Mouse (Mus musculus): ENCODE measurements around the gene Rad51. TPM values are rescaled to one million over a fixed set of nuclear protein-coding genes. Genes with fewer than 3 reads are reported as not detected.

The Rad51 gene
- polyA plus RNA-seq, 1 experiment: 8.7 TPM

DNA sequence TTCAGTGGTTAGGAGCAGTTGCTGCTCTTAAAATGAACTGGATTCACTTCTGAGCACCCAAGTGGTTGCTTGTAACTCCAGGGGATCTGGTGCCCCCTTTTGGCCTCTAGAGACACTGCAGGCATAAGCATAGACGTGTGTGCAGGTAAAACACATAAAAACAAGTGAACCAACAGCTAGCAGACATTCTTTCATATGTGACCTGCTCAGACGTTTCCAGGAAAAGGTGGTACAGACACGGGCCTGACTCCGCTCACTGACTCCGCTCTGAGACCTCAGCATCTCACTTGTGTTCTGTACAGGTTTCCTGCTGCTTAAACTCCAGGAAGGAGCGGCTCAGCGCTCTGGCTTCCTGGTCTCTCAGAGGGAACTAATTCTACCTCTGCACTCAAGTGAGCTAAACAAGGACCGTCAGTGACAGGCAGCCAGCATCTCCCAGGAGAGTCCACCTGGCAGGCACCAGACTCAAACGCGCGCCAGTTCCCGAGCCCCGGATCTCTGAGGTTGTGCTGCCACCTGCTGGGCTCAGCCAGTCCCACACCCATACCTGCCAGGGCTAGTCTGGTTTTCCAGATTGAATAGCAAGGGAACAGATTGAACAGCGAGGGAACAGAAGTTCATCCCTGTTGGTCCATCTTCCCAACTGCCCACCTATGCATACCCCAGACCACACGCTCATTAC lies 76.6 kb downstream of the Rad51 start:
- TF ChIP-seq CTCF (IDR thresholded peaks at IDR 0.05; ENCODE audit: extremely low read depth, insufficient read length, insufficient replicate concordance, low read depth, low read length): peak; percentile 88
- TF ChIP-seq POLR2A (IDR thresholded peaks at IDR 0.05; ENCODE audit: low read depth, low read length): no peak
- no peaks in the 10 kb centered on the region for H3K27me3 ChIP-seq (ENCODE audit: control insufficient read depth, insufficient read depth, low read length)
- H3K4me1 ChIP-seq (ENCODE audit: control insufficient read depth, insufficient read depth, insufficient read length, low read length): 0 out of 2 replicates have a peak, but pooled peaks cover 5% of the 10 kb centered on the region
- peaks cover 3% of the 10 kb centered on the region; the same call in 1 of the 2 replicates for H3K36me3 ChIP-seq (ENCODE audit: control insufficient read depth, insufficient read depth, low read length)
- no peak overlapping the region for H3K27ac ChIP-seq (ENCODE audit: insufficient read depth, low read depth, low read length)
- WGBS: 3% methylated on average over 15 of the region's 15 CpGs
- peak overlapping the region; percentile 51 for H3K4me3 ChIP-seq (ENCODE audit: low read depth, low read length)

DNA sequence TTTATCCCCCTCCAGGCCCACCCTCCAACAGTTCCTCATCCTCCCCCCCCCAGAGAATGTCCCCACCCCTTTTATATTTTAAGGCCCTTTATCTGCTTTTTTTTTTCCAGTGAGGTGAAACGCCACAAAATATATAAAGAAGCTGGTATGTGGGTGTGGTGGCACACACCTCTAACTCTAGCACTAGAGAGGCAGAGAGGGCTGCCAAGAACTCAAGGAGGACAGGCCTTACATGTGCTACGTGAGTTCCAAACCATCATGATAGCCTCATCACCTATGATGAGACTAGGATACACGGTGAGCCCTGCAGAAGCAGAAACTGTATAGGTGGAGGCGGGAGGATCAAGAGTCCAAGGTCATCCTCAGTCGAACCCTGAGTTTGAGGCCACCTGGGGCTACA lies 78.4 kb downstream of the Rad51 start:
- no peak overlapping the region for H3K4me3 ChIP-seq (ENCODE audit: low read depth, low read length)
- no peak for TF ChIP-seq POLR2A (IDR thresholded peaks at IDR 0.05; ENCODE audit: low read depth, low read length)
- no peak for TF ChIP-seq CTCF (IDR thresholded peaks at IDR 0.05; ENCODE audit: extremely low read depth, insufficient read length, insufficient replicate concordance, low read depth, low read length)
- no peaks in the 10 kb centered on the region for H3K36me3 ChIP-seq (ENCODE audit: control insufficient read depth, insufficient read depth, low read length)
- WGBS: 65% methylated on average over 5 of the region's 5 CpGs
- 0 out of 2 replicates have a peak, but pooled peaks cover 6% of the 10 kb centered on the region for H3K4me1 ChIP-seq (ENCODE audit: control insufficient read depth, insufficient read depth, insufficient read length, low read length)
- H3K27me3 ChIP-seq (ENCODE audit: control insufficient read depth, insufficient read depth, low read length): no peaks in the 10 kb centered on the region
- H3K27ac ChIP-seq (ENCODE audit: insufficient read depth, low read depth, low read length): no peak overlapping the region

DNA sequence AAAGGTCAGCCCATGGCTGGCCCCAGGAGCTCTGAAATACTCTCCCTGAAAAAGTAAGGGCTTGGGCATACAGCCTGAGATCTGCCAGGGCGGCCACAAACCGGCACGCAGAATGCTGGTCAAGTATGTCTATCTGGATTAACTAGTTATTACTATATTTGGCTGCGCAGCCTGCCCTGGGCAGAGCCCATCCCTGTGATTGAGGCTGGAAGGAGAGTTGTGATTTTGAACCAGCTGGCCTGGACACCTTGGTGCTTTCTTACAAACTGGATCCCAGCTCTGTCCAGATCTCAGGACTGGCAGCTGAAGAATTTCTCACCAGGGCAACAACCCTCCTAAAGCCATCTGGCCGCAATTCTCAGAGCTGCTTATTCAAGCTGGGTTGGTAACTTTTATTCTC lies 81.5 kb downstream of the Rad51 start:
- 87% methylated on average over 5 of the region's 5 CpGs for WGBS
- no peak overlapping the region for H3K27ac ChIP-seq (ENCODE audit: insufficient read depth, low read depth, low read length)
- no peak for TF ChIP-seq POLR2A (IDR thresholded peaks at IDR 0.05; ENCODE audit: low read depth, low read length)
- no peak for TF ChIP-seq CTCF (IDR thresholded peaks at IDR 0.05; ENCODE audit: extremely low read depth, insufficient read length, insufficient replicate concordance, low read depth, low read length)
- no peaks in the 10 kb centered on the region for H3K27me3 ChIP-seq (ENCODE audit: control insufficient read depth, insufficient read depth, low read length)
- 0 out of 2 replicates have a peak, but pooled peaks cover 6% of the 10 kb centered on the region for H3K4me1 ChIP-seq (ENCODE audit: control insufficient read depth, insufficient read depth, insufficient read length, low read length)
- no peak overlapping the region for H3K4me3 ChIP-seq (ENCODE audit: low read depth, low read length)
- H3K36me3 ChIP-seq (ENCODE audit: control insufficient read depth, insufficient read depth, low read length): no peaks in the 10 kb centered on the region

GRCm38 (mm10) chr2:119196316-119197108 lies 83.9 kb downstream of the Rad51 start:
- no peak overlapping the region for H3K27ac ChIP-seq (ENCODE audit: insufficient read depth, low read depth, low read length)
- WGBS: 84% methylated on average over 4 of the region's 4 CpGs

More at GRCm38 (mm10) chr2:119196316-119197108, 83.9 kb downstream of the Rad51 start:
- no peaks in the 10 kb centered on the region for H3K36me3 ChIP-seq (ENCODE audit: control insufficient read depth, insufficient read depth, low read length)
- no peak overlapping the region for H3K4me3 ChIP-seq (ENCODE audit: low read depth, low read length)
- no peaks in the 10 kb centered on the region for H3K27me3 ChIP-seq (ENCODE audit: control insufficient read depth, insufficient read depth, low read length)
- 0 out of 2 replicates have a peak, but pooled peaks cover 6% of the 10 kb centered on the region for H3K4me1 ChIP-seq (ENCODE audit: control insufficient read depth, insufficient read depth, insufficient read length, low read length)
- TF ChIP-seq POLR2A (IDR thresholded peaks at IDR 0.05; ENCODE audit: low read depth, low read length) (no peak), CTCF (IDR thresholded peaks at IDR 0.05; ENCODE audit: extremely low read depth, insufficient read length, insufficient replicate concordance, low read depth, low read length) (no peak)

Other genes starting within 250 kb of the Rad51 start
- gene Bahd1, start 212.4 kb upstream of the Rad51 start, polyA plus RNA-seq (2012; rRNA removed): 11.8 and 24.6 TPM in 2 replicates
- gene Chst14, start 186.3 kb upstream of the Rad51 start, polyA plus RNA-seq (2012; rRNA removed): 3.8 and 4.0 TPM in 2 replicates
- gene Ccdc32, start 83.4 kb upstream of the Rad51 start, polyA plus RNA-seq (2012; rRNA removed): 3.9 and 10.0 TPM in 2 replicates
- gene Rpusd2, start 78.0 kb upstream of the Rad51 start, polyA plus RNA-seq (2012; rRNA removed): 1.1 and 1.9 TPM in 2 replicates
- 0.11 and 0.15 TPM in 2 replicates for gene Knl1, start 65.7 kb upstream of the Rad51 start, polyA plus RNA-seq (2012; rRNA removed)
- 26.2 and 57.3 TPM in 2 replicates for gene Rmdn3, start 44.2 kb downstream of the Rad51 start, polyA plus RNA-seq (2012; rRNA removed)
- 35.0 and 107 TPM in 2 replicates for gene Gchfr, start 55.0 kb downstream of the Rad51 start, polyA plus RNA-seq (2012; rRNA removed)
- 0.03 and 0.04 TPM in 2 replicates for gene Gm14137, start 61.7 kb downstream of the Rad51 start, polyA plus RNA-seq (2012; rRNA removed)
- gene Zfyve19, start 95.8 kb downstream of the Rad51 start, polyA plus RNA-seq (2012; rRNA removed): 20.2 and 46.7 TPM in 2 replicates
- 1.5 and 2.9 TPM in 2 replicates for gene Dnajc17, start 96.0 kb downstream of the Rad51 start, polyA plus RNA-seq (2012; rRNA removed)
- gene Ppp1r14d, start 117.1 kb downstream of the Rad51 start, polyA plus RNA-seq (2012; rRNA removed): 124 and 296 TPM in 2 replicates
- 139 and 367 TPM in 2 replicates for gene Spint1, start 124.6 kb downstream of the Rad51 start, polyA plus RNA-seq (2012; rRNA removed)
- 2.1 and 3.0 TPM in 2 replicates for gene Rhov, start 158.5 kb downstream of the Rad51 start, polyA plus RNA-seq (2012; rRNA removed)
- 11.3 and 22.9 TPM in 2 replicates for gene Vps18, start 175.9 kb downstream of the Rad51 start, polyA plus RNA-seq (2012; rRNA removed)
- 9.8 and 22.1 TPM in 2 replicates for gene Dll4, start 213.0 kb downstream of the Rad51 start, polyA plus RNA-seq (2012; rRNA removed)
- gene Chac1, start 238.4 kb downstream of the Rad51 start, polyA plus RNA-seq (2012; rRNA removed): 5.8 and 6.9 TPM in 2 replicates